Mouse (Mus musculus) ES-E14 (cell line): ENCODE measurements at regions not wholly inside any gene's neighbourhood (a gene's known extent, or its start where the extent isn't known, plus 50 kb on each side); places are given as distances from the start of the nearest gene placed in this dataset.
"Not testable (repeated sequence)": the region's sequence is repeated elsewhere in the genome, so short reads cannot be mapped to it uniquely, and the experiment has no call there.

Source experiments
- DNase-seq: peaks from one replicate; pipeline ENCODE4 v3.0.0-alpha.2; 2013; ENCODE audit warnings: low read depth, low spot score
- H3K27ac ChIP-seq: 2 replicates; pipeline ENCODE4 v1.5.1; 2012; ENCODE audit warnings: low read depth, mild to moderate bottlenecking, low read length, moderate library complexity, mixed read lengths; ENCODE audit not compliant: poor library complexity, insufficient read depth, severe bottlenecking
- H3K36me3 ChIP-seq: 2 replicates; pipeline ENCODE4 v1.6.1; 2012; ENCODE audit warnings: mild to moderate bottlenecking, low read length, moderate library complexity, mixed read lengths; ENCODE audit not compliant: control insufficient read depth, poor library complexity, insufficient read depth, severe bottlenecking
- H3K4me1 ChIP-seq, 2 experiments: fragments of 150-350 bp in 1 of 2; sonication (generic) in 1 of 2; 2 replicates each; pipeline ENCODE4 v1.6.1; 2012; ENCODE audit warnings: low read length in 2 of 2, mild to moderate bottlenecking in 1 of 2, mixed read lengths in 1 of 2; ENCODE audit not compliant: control insufficient read depth in 2 of 2, insufficient read depth in 2 of 2, poor library complexity in 1 of 2
- H3K4me3 ChIP-seq, 2 experiments: fragments of 150-350 bp in 1 of 2; sonication (generic) in 1 of 2; 2 replicates each; pipeline ENCODE4 v1.5.1; 2012; ENCODE audit warnings: low read length in 2 of 2, low read depth in 1 of 2, mild to moderate bottlenecking in 1 of 2, mixed read lengths in 1 of 2; ENCODE audit not compliant: insufficient read depth in 1 of 2, poor library complexity in 1 of 2, severe bottlenecking in 1 of 2
- H3K9ac ChIP-seq: 2 replicates; pipeline ENCODE4 v1.6.1; 2012; ENCODE audit warnings: low read depth, mild to moderate bottlenecking, low read length, mixed read lengths; ENCODE audit not compliant: poor library complexity, insufficient read depth, severe bottlenecking
- H3K9me3 ChIP-seq: fragments of 150-350 bp; sonication (generic); 2 replicates; pipeline ENCODE4 v1.6.1; 2012; ENCODE audit warnings: low read depth, mild to moderate bottlenecking, low read length; ENCODE audit not compliant: control insufficient read depth, insufficient read depth
- CHD2 ChIP-seq: IDR thresholded peaks from 2 replicates; pipeline ENCODE4 v1.6.1; 2014; ENCODE audit warnings: mild to moderate bottlenecking, low read depth, low read length, inconsistent platforms
- HCFC1 ChIP-seq: IDR thresholded peaks from 2 replicates; pipeline ENCODE4 v1.6.1; 2012; ENCODE audit warnings: low read length, inconsistent platforms, borderline replicate concordance; ENCODE audit not compliant: insufficient read depth
- MAFK ChIP-seq: IDR thresholded peaks from 2 replicates; pipeline ENCODE4 v1.6.1; 2014; ENCODE audit warnings: mild to moderate bottlenecking, low read depth, low read length, inconsistent platforms; ENCODE audit not compliant: insufficient read depth
- ZC3H11A ChIP-seq: IDR thresholded peaks from 2 replicates; pipeline ENCODE4 v1.6.1; 2012; ENCODE audit warnings: low read depth, mild to moderate bottlenecking, inconsistent platforms, low read length, borderline replicate concordance
- ZNF384 ChIP-seq: IDR thresholded peaks from 2 replicates; pipeline ENCODE4 v1.6.1; 2012; ENCODE audit warnings: low read depth, low read length, inconsistent platforms
- in situ Hi-C, 2 experiments: fragments of 600-800 bp; cut with MboI; formaldehyde crosslinking; loops; one replicate each; pipeline ENCODE4 v1.15.1; 2025; ENCODE audit warnings: low sequenced_read_pairs in 2 of 2, inconsistent platforms in 1 of 2; ENCODE audit not compliant: unreplicated experiment in 2 of 2

DNA sequence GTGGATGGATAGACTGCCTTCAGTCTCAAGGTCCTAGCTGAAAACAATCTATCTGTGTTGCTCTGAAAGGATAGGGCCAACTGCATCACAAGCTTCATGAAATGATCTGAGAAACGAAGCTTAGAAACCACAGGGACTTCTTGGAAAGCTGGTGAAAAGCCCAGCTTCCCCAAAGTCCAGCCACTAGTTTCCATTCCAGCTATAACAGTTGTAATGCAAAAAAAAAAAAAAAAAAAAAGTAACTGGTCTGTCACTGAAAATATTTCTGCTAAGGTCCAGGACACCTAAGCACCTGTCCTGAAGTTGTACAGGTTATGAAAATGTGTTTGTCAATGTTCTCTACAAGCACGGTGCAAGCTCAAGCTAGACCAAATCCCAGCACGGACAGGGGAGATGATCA is 189.4 kb upstream of the Trp63 start:
- H3K9me3 ChIP-seq: no peaks in the 10 kb centered on the region
- H3K27ac ChIP-seq: no peak overlapping the region
- DNase-seq: no peak
- TF ChIP-seq HCFC1 (no peak), CHD2 (no peak), ZC3H11A (no peak), ZNF384 (no peak), MAFK (no peak)
- H3K4me1 ChIP-seq: no peaks in the 10 kb centered on the region
- no peaks in the 10 kb centered on the region for H3K36me3 ChIP-seq
- no peak overlapping the region for H3K9ac ChIP-seq
- no peak overlapping the region for H3K4me3 ChIP-seq
- in situ Hi-C loops: no loop called here

DNA sequence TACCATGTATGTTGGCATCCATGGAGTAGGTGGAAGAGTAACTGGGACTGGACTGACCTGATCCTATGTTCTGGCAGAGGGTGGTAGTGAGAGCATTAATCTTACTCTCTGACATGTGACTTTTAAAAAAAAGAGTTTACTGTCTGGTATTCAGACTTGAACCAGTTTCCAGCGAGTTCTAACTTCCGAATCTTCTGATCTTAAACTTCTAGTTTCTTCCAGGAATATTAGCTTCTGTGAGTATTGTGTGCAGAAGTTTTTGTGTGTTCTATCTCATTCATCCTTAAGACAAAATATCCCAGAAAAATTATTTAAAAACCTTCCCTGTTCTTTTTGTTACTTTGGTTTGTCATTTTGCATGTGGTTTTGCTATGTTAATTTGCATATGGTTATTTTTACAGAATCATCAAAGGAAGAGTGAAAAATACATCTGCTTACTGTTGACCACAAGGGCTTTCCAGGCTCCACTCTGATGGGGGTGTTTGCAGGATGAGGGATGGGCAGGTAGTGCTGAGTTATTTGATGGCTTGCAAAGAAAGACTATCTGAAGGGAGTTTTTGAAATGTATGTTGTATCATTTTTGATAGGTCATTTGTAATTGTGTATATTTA is 187.9 kb upstream of the Trp63 start:
- Histone ChIP-seq H3K9me3 (no peaks in the 10 kb centered on the region), H3K9ac (no peak overlapping the region), H3K27ac (no peak overlapping the region), H3K36me3 (no peaks in the 10 kb centered on the region), H3K4me3 (no peak overlapping the region), H3K4me1 (no peaks in the 10 kb centered on the region)
- DNase-seq: no peak
- TF ChIP-seq ZNF384 (no peak), CHD2 (no peak)
- in situ Hi-C loops: no loop called here

DNA sequence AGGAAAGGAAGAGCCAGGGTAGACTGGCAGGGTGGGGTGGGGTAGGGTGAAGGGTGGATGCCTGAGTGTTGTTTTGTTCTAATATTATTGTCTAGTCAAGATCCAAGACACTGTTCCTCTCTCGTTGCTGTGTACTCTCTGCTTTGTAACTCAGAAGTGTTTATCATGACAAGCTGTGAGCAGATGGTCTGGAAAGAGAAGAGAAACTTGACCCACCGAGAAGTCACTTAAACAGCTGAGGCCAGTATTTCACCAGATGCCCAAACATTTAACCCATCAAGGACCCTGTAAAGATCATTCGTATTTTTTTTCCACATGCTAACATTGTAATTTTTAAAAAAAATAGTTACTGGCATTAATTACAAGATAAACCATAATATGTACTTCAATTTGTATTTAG is 178.7 kb upstream of the Trp63 start:
- H3K4me1 ChIP-seq: peaks cover 0 to 3% of the 10 kb centered on the region in 2 experiments; a peak in 1 of 4 replicates
- H3K27ac ChIP-seq: no peak overlapping the region
- no peak overlapping the region for H3K4me3 ChIP-seq
- in situ Hi-C loops: no loop called here
- no peaks in the 10 kb centered on the region for H3K9me3 ChIP-seq
- DNase-seq: no peak
- no peaks in the 10 kb centered on the region for H3K36me3 ChIP-seq
- H3K9ac ChIP-seq: no peak overlapping the region
- TF ChIP-seq CHD2 (no peak), ZNF384 (no peak), ZC3H11A (no peak), HCFC1 (no peak), MAFK (no peak)

DNA sequence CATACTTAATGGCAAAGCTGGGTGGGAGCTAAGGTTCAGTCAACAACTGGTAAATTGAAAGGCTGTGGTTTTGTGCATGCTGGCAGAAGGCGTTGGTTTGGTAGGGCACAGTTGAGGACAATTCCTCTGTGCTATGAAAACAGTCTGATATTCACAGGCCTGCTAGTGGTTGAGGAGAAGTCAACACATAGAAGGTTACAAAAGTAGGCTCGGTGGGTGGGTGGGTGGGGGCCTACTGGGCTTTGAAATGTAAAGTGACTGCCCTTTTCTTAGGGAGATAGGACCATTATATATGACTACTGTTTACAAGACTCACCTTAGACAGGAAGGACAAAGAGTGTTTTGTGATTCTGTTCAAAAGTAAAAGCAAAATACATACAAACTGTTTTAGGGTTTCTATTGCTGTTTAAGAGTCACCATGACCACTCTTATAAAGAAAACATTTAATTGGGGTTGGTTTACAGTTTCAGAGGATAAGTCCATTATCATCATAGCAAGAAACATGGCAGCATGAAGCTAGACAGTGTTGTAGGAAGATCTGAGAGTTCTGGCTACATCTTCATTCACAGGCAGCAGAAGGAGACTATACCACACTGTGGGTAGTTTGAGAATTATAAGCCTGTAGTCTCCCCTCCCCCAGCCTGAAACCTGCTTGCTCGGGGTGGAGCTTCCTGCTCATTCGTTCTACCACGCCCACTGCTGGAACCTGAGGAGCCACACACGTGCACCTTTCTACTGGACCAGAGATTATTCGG is 166.3 kb upstream of the Trp63 start:
- Histone ChIP-seq H3K27ac (peak overlapping the region; percentile 99; the same call in 1 of the 2 replicates), H3K9ac (no peak overlapping the region), H3K4me1 (peaks cover 8 to 25% of the 10 kb centered on the region in 2 experiments), H3K4me3 (peak overlapping the region; percentile 40 to 52; a peak in 3 of 4 replicates), H3K36me3 (no peaks in the 10 kb centered on the region), H3K9me3 (no peaks in the 10 kb centered on the region)
- TF ChIP-seq HCFC1 (no peak), CHD2 (no peak), ZC3H11A (no peak), ZNF384 (no peak)
- in situ Hi-C loops: no loop called here
- peak; percentile 82 for DNase-seq

DNA sequence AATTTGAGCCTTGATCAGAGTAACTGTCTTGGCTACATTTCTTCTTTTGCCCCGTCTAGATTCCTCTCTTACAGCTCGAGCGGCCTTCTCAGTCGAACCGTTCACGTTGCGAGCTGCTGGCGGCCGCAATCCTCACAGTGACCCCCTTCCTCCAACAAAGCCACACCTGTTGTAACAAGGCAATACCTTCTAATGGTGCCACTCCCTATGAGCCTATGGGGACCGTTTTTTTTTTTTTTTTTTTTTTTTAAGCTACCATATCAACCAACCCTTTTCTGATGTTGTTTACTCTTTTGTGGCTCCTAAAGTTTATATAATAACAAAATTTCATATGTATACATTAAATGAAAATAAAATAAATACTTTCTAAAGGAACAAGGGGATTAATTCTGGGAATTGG is 160.4 kb upstream of the Trp63 start:
- in situ Hi-C loops, DNase-seq, H3K9me3 ChIP-seq, H3K36me3 ChIP-seq, H3K4me1 ChIP-seq: not testable (repeated sequence)
- Histone ChIP-seq H3K27ac (peak overlapping the region; percentile 98), H3K4me3 (peak overlapping the region in 1 of 2 experiments; percentile 48; a peak in 2 of 4 replicates), H3K9ac (peak overlapping the region; percentile 76)
- TF ChIP-seq ZNF384: peak; percentile 95
